Mouse (Mus musculus): Measurements from ENCODE around the gene Mipol1. TPM values are rescaled to one million over a fixed set of nuclear protein-coding genes. Genes with fewer than 3 reads are reported as not detected.

The Mipol1 gene
- polyA plus RNA-seq, 1 experiment from 2014 or later, result 13.0 TPM

DNA sequence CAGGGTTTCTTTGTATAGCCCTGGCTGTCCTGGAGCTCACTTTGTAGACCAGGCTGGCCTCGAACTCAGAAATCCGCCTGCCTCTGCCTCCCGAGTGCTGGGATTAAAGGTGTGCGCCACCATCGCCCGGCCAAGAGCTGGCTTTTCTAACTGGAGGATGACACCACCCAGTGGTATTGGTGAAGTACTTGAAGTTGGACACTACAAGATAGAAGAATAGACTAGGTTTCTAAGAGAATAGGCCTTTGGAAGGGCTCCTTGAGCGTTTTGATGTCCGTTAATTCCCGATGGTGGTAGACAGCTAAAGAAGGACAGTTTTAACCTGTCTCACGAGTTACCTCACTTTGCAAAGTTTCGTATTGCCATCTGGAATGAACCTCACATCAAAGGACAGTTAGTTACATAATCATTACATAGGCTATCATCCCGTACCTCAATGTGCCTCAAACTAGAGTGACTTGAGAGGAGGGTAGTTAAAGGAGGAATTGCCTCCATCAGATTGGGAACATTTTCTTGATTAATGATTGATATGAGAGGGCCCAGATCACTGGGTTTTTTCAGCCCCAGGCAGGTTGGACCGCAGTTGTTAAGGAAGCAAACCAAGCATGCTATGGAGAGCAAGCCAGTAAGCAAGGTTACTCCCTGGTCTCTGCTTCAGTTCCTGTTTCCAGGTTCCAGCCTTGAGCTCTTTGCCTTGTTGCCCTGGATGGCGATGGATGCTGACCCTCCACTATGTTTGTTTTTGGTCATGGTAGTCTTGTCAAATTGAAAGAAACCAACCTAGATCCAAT lies 1.1 kb downstream of the Mipol1 start:
- WGBS, result 63% methylated on average over 14 of the region's 14 CpGs
- Histone ChIP-seq H3K36me3 (ENCODE audit: insufficient read depth, low read length) (0 out of 2 replicates have a peak, but pooled peaks cover 2% of the 10 kb centered on the region), H3K9me3 (ENCODE audit: low read length) (no peaks in the 10 kb centered on the region), H3K9ac (replicated peaks; ENCODE audit: low read length) (peak overlapping the region; percentile 91), H3K4me2 (replicated peaks; ENCODE audit: low read depth, low read length) (peak overlapping the region; percentile 65), H3K4me3 (ENCODE audit: low read length) (peak overlapping the region; percentile 79), H3K4me1 (ENCODE audit: insufficient read depth, low read length) (0 out of 2 replicates have a peak, but pooled peaks cover 8% of the 10 kb centered on the region), H3K27me3 (ENCODE audit: insufficient read depth, low read length) (no peaks in the 10 kb centered on the region), H3K27ac (ENCODE audit: low read length) (peak overlapping the region; percentile 1)
- ATAC-seq (ENCODE audit: low FRiP score, low TSS enrichment), result peak; percentile 13; the same call in 1 of the 2 replicates

DNA sequence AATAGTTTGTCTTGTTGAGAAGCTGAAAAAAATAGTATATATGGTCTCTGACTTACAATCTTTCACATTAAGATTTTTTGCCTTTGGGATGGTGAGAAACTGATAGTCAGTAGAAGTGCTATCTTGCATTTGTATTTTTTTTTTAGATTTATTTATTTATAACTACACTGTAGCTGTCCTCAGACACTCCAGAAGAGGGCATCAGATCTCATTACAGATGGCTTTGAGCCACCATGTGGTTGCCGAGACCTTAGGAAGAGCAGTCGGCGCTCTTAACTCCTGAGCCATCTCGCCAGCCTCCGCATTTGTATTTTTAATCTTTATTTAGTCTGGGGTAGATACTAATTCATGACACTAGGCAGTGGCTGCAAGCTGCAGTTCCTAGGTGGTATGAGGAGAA lies 3.2 kb downstream of the Mipol1 start:
- no peak for ATAC-seq (ENCODE audit: low FRiP score, low TSS enrichment)

DNA sequence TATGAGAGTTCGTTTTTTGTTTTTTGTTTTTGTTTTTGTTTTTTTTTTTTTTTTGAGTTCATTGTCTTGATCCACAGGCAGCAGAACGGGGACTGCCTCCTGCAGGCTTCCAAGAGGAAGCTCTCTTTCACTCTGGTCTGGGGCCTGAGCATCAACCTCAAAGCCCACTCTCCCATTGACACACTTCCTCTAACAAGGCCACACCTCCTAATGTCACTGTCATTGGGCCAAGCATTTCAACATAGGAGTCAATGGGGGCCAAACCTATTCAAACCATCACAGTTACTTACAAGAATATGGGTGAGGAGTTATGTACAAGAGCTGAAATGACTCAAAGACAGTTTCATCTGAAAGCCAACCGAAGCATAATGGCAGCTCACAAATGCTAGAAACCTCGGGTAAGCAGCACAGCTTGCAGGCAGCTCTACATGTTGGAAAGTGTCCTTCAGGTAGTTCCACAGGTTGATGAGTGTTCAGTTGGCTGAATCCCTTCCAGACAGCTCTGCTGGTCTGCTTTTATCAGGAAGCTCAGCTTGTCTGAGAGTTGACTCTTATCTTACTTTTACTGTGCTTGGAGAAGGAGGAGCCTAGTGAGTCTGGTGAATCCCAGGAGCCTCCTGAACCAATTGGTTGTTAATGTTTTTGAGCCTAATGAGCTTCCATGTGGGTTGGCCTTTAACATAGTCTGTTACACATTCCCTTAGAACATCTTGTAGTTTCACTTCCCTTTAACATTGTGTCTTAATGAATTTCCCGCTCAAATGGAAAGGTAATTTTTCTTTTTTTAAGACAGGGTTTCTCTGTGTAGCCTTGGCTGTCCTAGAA lies 13.7 kb downstream of the Mipol1 start:
- no peak overlapping the region for H3K9ac ChIP-seq (replicated peaks; ENCODE audit: low read length)
- H3K27ac ChIP-seq (ENCODE audit: low read length), result no peak overlapping the region
- WGBS, result 87% methylated on average over 5 of the region's 5 CpGs
- H3K4me3 ChIP-seq (ENCODE audit: low read length), result no peak overlapping the region
- H3K9me3 ChIP-seq (ENCODE audit: low read length), result no peaks in the 10 kb centered on the region
- H3K4me1 ChIP-seq (ENCODE audit: insufficient read depth, low read length), result no peaks in the 10 kb centered on the region
- no peak for ATAC-seq (ENCODE audit: low FRiP score, low TSS enrichment)
- no peak overlapping the region for H3K4me2 ChIP-seq (replicated peaks; ENCODE audit: low read depth, low read length)
- H3K27me3 ChIP-seq (ENCODE audit: insufficient read depth, low read length), result no peaks in the 10 kb centered on the region
- peaks cover 27% of the 10 kb centered on the region for H3K36me3 ChIP-seq (ENCODE audit: insufficient read depth, low read length)

More for the DNA sequence above, 3.2 kb downstream of the Mipol1 start:
- Histone ChIP-seq H3K9ac (replicated peaks; ENCODE audit: low read length) (no peak overlapping the region), H3K4me3 (ENCODE audit: low read length) (no peak overlapping the region), H3K9me3 (ENCODE audit: low read length) (peaks cover 2% of the 10 kb centered on the region; the same call in 1 of the 2 replicates), H3K4me2 (replicated peaks; ENCODE audit: low read depth, low read length) (no peak overlapping the region), H3K36me3 (ENCODE audit: insufficient read depth, low read length) (peaks cover 6% of the 10 kb centered on the region), H3K27me3 (ENCODE audit: insufficient read depth, low read length) (no peaks in the 10 kb centered on the region), H3K4me1 (ENCODE audit: insufficient read depth, low read length) (0 out of 2 replicates have a peak, but pooled peaks cover 8% of the 10 kb centered on the region), H3K27ac (ENCODE audit: low read length) (no peak overlapping the region)
- WGBS, result 89% methylated on average over 5 of the region's 5 CpGs

DNA sequence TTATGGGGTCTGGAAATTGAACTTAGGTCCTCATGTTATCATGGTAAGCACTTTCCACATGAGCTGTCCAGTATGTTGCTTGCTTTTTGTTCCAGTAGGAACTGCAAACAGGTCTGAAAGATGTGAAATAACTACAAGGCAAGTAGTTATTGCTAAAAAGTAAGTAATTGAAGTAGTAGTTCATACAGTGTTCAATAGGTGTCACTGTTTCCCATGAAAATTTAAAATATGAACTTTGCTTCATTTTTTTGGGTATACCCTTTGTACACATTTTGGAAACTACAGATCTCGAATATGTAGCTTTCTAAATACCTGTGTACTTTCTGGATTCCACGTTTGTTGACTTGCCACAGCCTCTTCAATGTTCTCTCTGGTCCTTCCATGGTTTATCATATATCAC lies 28.3 kb downstream of the Mipol1 start:
- no peaks in the 10 kb centered on the region for H3K9me3 ChIP-seq (ENCODE audit: low read length)
- H3K36me3 ChIP-seq (ENCODE audit: insufficient read depth, low read length), result no peaks in the 10 kb centered on the region
- WGBS, result 72% methylated on average over 2 of the region's 2 CpGs
- H3K9ac ChIP-seq (replicated peaks; ENCODE audit: low read length), result no peak overlapping the region
- no peak overlapping the region for H3K4me3 ChIP-seq (ENCODE audit: low read length)
- H3K4me1 ChIP-seq (ENCODE audit: insufficient read depth, low read length), result no peaks in the 10 kb centered on the region
- no peak overlapping the region for H3K4me2 ChIP-seq (replicated peaks; ENCODE audit: low read depth, low read length)
- no peaks in the 10 kb centered on the region for H3K27me3 ChIP-seq (ENCODE audit: insufficient read depth, low read length)
- no peak for ATAC-seq (ENCODE audit: low FRiP score, low TSS enrichment)
- H3K27ac ChIP-seq (ENCODE audit: low read length), result no peak overlapping the region

DNA sequence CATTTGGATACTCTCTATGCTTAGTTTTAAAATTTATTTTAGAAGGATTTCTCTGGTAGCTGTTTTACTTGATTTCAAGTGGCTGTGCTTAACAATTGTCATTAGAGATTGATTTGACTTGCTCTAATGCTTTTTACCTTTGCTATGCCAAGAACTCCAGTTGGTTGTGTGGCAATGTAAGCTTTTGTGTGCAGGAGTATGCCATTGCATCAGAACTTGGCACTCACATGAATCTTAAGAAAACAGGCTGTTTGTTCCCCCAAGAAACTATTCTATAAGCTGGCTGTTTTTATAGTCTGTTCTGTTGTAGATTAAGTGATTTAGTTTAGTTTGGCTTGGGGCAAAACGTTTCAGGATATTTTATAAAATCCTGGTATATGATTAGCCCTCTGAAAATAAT lies 45.2 kb downstream of the Mipol1 start:
- Histone ChIP-seq H3K36me3 (ENCODE audit: insufficient read depth, low read length) (no peaks in the 10 kb centered on the region), H3K27ac (ENCODE audit: low read length) (no peak overlapping the region), H3K4me3 (ENCODE audit: low read length) (no peak overlapping the region), H3K9me3 (ENCODE audit: low read length) (no peaks in the 10 kb centered on the region), H3K27me3 (ENCODE audit: insufficient read depth, low read length) (no peaks in the 10 kb centered on the region), H3K4me1 (ENCODE audit: insufficient read depth, low read length) (no peaks in the 10 kb centered on the region), H3K4me2 (replicated peaks; ENCODE audit: low read depth, low read length) (no peak overlapping the region), H3K9ac (replicated peaks; ENCODE audit: low read length) (no peak overlapping the region)
- 50% methylated on average over 1 of the region's 1 CpGs for WGBS
- no peak for ATAC-seq (ENCODE audit: low FRiP score, low TSS enrichment)

DNA sequence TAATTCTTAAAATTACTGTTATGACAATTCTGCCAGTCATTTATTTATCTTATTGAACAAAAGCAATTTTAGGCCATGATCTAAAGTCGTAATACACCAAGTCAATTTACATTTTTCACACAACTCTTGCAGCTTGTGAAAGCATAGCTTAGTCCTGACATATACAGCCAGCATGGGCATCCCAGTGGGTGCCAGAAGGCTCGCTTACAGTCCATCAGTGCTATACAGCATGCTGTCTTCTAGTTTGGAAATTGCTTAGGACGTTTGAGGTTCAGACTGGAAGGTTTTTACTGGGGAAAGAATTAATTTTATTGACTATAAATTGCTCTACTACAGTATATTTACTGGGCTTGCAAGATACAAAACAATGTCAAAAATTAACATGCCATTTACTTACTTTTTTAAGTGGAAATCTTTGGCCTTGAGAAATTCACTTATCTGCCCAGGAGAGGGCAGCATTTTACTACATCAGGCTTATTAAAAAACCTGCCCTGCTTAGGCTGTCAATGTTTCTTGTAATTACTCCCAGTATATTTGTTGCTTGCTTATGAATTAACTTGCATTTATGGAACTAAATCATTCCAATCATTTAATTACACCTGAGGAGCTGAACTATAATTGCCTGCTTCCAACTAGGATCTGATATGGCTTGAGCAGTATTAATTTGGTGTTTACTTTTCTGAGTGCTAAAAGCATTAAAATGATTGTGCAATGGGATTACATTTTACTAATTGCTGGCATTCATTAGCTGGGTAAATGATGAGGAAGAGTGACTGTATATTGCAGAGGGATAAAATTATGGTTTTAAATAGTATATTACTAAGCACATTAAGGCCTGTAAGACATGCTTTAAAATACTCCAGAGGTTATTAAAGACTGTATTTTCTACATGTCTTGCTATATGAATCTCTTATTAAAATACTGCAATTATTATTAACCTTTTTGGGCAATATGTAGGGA lies 51.2 kb downstream of the Mipol1 start:
- Histone ChIP-seq H3K4me1 (ENCODE audit: insufficient read depth, low read length) (no peaks in the 10 kb centered on the region), H3K36me3 (ENCODE audit: insufficient read depth, low read length) (no peaks in the 10 kb centered on the region), H3K9ac (replicated peaks; ENCODE audit: low read length) (no peak overlapping the region), H3K9me3 (ENCODE audit: low read length) (no peaks in the 10 kb centered on the region), H3K27me3 (ENCODE audit: insufficient read depth, low read length) (no peaks in the 10 kb centered on the region), H3K27ac (ENCODE audit: low read length) (no peak overlapping the region), H3K4me2 (replicated peaks; ENCODE audit: low read depth, low read length) (no peak overlapping the region), H3K4me3 (ENCODE audit: low read length) (no peak overlapping the region)
- ATAC-seq (ENCODE audit: low FRiP score, low TSS enrichment), result no peak
- 53% methylated on average over 3 of the region's 3 CpGs for WGBS

DNA sequence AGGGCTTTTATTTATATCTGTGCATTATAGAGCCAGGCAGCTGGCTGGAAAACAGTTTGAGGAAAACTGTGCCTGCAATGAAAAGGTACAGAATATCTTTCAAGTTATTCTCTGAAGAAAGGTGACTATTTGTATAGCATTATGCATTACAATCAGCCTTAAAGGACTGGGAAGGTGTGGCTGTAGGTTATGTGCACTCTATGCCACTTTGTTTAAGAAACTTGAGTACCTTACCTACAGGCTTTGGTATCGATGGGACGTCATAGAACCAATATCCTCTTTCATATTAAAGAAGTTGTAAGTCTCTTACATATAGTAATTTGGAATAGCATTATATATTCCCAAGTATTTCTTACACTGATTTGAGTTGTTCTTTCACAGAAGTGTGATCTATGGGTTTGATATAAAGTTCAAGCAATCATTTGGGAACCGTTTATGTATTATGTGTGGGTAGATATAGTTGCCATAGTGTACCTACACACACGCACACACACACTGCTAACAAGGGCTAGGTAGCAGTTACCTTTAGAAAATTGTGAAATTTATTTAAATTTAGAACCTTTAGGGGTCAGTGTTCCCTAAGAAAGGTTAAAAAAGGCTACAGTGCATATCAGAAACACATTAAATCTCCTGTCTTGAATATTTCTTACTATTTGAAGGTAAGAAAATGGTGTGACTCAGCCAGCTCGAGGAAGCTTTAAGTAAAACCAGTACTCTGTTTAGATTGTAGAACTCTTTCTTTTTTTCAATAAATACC lies 55.3 kb downstream of the Mipol1 start:
- H3K27me3 ChIP-seq (ENCODE audit: insufficient read depth, low read length), result no peaks in the 10 kb centered on the region
- H3K27ac ChIP-seq (ENCODE audit: low read length), result no peak overlapping the region
- no peak for ATAC-seq (ENCODE audit: low FRiP score, low TSS enrichment)
- H3K4me1 ChIP-seq (ENCODE audit: insufficient read depth, low read length), result no peaks in the 10 kb centered on the region
- no peaks in the 10 kb centered on the region for H3K36me3 ChIP-seq (ENCODE audit: insufficient read depth, low read length)
- no peak overlapping the region for H3K4me3 ChIP-seq (ENCODE audit: low read length)
- no peak overlapping the region for H3K4me2 ChIP-seq (replicated peaks; ENCODE audit: low read depth, low read length)
- H3K9ac ChIP-seq (replicated peaks; ENCODE audit: low read length), result no peak overlapping the region
- H3K9me3 ChIP-seq (ENCODE audit: low read length), result no peaks in the 10 kb centered on the region
- WGBS, result 82% methylated on average over 5 of the region's 5 CpGs

DNA sequence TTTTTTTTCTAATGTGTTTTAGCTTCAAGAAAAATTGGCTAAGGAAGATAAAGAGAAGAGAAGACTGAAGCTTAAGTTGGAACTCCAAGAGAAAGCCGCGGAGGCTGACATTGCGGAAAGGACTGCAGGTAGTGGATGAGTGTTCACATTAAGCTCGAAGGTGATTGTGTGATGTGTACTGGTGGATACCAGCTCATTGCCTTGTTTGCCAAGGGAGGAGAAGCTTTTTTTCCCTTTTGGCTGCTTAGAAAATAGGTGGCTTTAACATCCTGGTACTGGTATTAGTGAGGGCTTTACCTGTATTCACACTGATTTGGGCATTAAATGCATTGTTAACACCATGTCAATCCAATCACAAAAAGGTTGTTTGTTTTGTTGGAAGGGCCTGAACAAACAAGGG lies 77.1 kb downstream of the Mipol1 start:
- H3K9ac ChIP-seq (replicated peaks; ENCODE audit: low read length), result no peak overlapping the region
- H3K4me3 ChIP-seq (ENCODE audit: low read length), result no peak overlapping the region
- no peak for ATAC-seq (ENCODE audit: low FRiP score, low TSS enrichment)
- H3K4me2 ChIP-seq (replicated peaks; ENCODE audit: low read depth, low read length), result no peak overlapping the region
- no peaks in the 10 kb centered on the region for H3K27me3 ChIP-seq (ENCODE audit: insufficient read depth, low read length)
- no peaks in the 10 kb centered on the region for H3K4me1 ChIP-seq (ENCODE audit: insufficient read depth, low read length)
- H3K36me3 ChIP-seq (ENCODE audit: insufficient read depth, low read length), result no peaks in the 10 kb centered on the region
- H3K9me3 ChIP-seq (ENCODE audit: low read length), result no peaks in the 10 kb centered on the region
- no peak overlapping the region for H3K27ac ChIP-seq (ENCODE audit: low read length)
- 96% methylated on average over 4 of the region's 4 CpGs for WGBS

DNA sequence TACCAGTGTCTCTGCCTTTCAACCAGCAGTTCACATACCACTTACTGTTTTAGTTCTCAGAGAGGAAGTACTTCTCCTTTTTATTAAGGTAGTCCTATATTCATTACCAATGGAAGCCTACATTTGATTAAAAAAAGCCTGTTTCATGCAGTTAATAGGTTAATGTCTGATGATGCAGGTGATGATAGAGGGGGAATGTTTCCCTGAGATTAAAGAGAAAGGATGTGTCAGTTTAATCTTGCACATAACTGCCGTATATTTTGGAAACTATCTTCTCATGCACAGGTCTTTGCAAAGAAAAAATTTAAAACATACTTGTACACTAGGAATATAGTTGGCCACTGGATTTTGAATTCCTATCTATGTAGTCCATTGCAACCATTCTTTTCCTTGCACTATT lies 77.5 kb downstream of the Mipol1 start:
- WGBS, result 93% methylated on average over 1 of the region's 1 CpGs
- H3K27ac ChIP-seq (ENCODE audit: low read length), result no peak overlapping the region
- no peaks in the 10 kb centered on the region for H3K36me3 ChIP-seq (ENCODE audit: insufficient read depth, low read length)
- no peak overlapping the region for H3K4me3 ChIP-seq (ENCODE audit: low read length)
- no peaks in the 10 kb centered on the region for H3K4me1 ChIP-seq (ENCODE audit: insufficient read depth, low read length)
- no peaks in the 10 kb centered on the region for H3K27me3 ChIP-seq (ENCODE audit: insufficient read depth, low read length)
- ATAC-seq (ENCODE audit: low FRiP score, low TSS enrichment), result no peak
- H3K4me2 ChIP-seq (replicated peaks; ENCODE audit: low read depth, low read length), result no peak overlapping the region
- no peaks in the 10 kb centered on the region for H3K9me3 ChIP-seq (ENCODE audit: low read length)
- H3K9ac ChIP-seq (replicated peaks; ENCODE audit: low read length), result no peak overlapping the region

Measured in kidney, embryonic 16.5 days (tissue).